Mouse (Mus musculus) adrenal gland, adult 10 weeks (tissue): ENCODE results near the gene Phkg2. TPM values are rescaled to one million over a fixed set of nuclear protein-coding genes. Genes with fewer than 3 reads are reported as not detected.

Source experiments
- polyA plus RNA-seq: library from polyadenylated mRNA; stranded (reverse); fragments of 350-450 nt; fragmentation: Illumina TruSeq; extraction: RNeasy Lipid Tissue Mini Kit (QIAGEN cat#74804); gene quantifications from one replicate; pipeline ENCODE4 v1.2.3, GENCODE M21; 2014; ENCODE audit warnings: low read depth, low replicate concordance

The Phkg2 gene
- 16.0 TPM for polyA plus RNA-seq

GRCm38 (mm10) chr7:127572895-127573471 is at the start of gene Phkg2:
Gene Phkg2, plus strand, starts transcription at chr7:127573340.

DNA sequence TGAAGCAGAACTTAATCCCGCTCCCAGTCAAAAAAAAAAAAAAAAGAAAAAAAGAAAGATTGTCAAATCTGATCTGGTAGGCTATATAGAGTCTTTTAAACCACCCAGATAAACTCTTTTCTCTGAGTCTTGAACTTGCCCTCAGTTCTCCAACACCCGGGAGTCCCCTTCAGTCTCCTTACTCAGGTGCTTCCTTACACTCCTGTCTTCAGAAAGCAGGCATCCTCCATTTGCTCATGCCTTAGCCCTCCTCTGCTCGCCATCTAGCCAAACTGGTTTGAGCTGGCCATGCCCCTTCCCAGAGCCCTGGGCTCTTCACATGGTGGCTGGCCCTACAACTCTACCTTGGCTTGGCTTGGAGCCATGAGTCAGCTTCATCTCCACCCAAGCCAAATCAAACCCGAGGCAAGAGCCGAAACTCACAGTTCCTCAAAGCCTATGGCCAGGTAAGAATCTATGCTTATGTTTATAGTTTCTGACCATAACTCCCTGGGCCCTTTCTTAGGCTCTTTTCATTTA is 11.7 kb upstream of the Phkg2 start, which contains the start of gene Tmem265:
Tmem265 (plus strand) TSS at position 51 of the 519 bp plus-strand sequence.

GRCm38 (mm10) chr7:127588011-127588871 is 15.1 kb downstream of the Phkg2 start, which contains the start of the genes Ccdc189 and Rnf40:
Gene Ccdc189, minus strand, starts transcription at chr7:127588595.
Gene Rnf40, plus strand, starts transcription at chr7:127588767.

GRCm38 (mm10) chr7:127614891-127615843 is 42.0 kb downstream of the Phkg2 start, which contains the start of gene Zfp629:
Gene Zfp629, minus strand, starts transcription at chr7:127615797.

Other genes with a start within 250 kb of the Phkg2 start
- 3.0 TPM for gene Zfp768, start 227.8 kb upstream of the Phkg2 start, polyA plus RNA-seq
- gene Zfp747, start 197.3 kb upstream of the Phkg2 start, polyA plus RNA-seq: 2.9 TPM
- 1.7 TPM for gene 9130019O22Rik, start 186.2 kb upstream of the Phkg2 start, polyA plus RNA-seq
- gene E430018J23Rik, start 179.7 kb upstream of the Phkg2 start, polyA plus RNA-seq: 1.1 TPM
- gene Zfp764, start 166.5 kb upstream of the Phkg2 start, polyA plus RNA-seq: 3.1 TPM
- gene Zfp688, start 151.3 kb upstream of the Phkg2 start, polyA plus RNA-seq: 2.0 TPM
- 1.9 TPM for gene Zfp689, start 124.2 kb upstream of the Phkg2 start, polyA plus RNA-seq
- gene Prr14, start 113.7 kb upstream of the Phkg2 start, polyA plus RNA-seq: 25.5 TPM
- gene Fbrs, start 94.1 kb upstream of the Phkg2 start, polyA plus RNA-seq: 6.2 TPM
- 10.6 TPM for gene Srcap, start 61.4 kb upstream of the Phkg2 start, polyA plus RNA-seq
- gene Gm42715, start 53.8 kb upstream of the Phkg2 start, polyA plus RNA-seq: 4.8 TPM
- not detected for gene Tmem265, start 11.9 kb upstream of the Phkg2 start, polyA plus RNA-seq
- gene Ccdc189, start 15.3 kb downstream of the Phkg2 start, polyA plus RNA-seq: 1.6 TPM
- gene Rnf40, start 15.4 kb downstream of the Phkg2 start, polyA plus RNA-seq: 1.5 TPM
- gene Zfp629, start 42.5 kb downstream of the Phkg2 start, polyA plus RNA-seq: 7.7 TPM
- 5.5 TPM for gene Bcl7c, start 135.6 kb downstream of the Phkg2 start, polyA plus RNA-seq
- gene Ctf1, start 139.4 kb downstream of the Phkg2 start, polyA plus RNA-seq: 2.6 TPM
- not detected for gene Ctf2, start 158.8 kb downstream of the Phkg2 start, polyA plus RNA-seq
- 0.29 TPM for gene Fbxl19, start 171.2 kb downstream of the Phkg2 start, polyA plus RNA-seq
- gene Orai3, start 196.5 kb downstream of the Phkg2 start, polyA plus RNA-seq: 5.6 TPM
- gene Setd1a, start 203.3 kb downstream of the Phkg2 start, polyA plus RNA-seq: 7.7 TPM
- gene Gm49388, start 212.3 kb downstream of the Phkg2 start, polyA plus RNA-seq: not detected
- gene Hsd3b7, start 227.3 kb downstream of the Phkg2 start, polyA plus RNA-seq: 17.3 TPM